Mouse (Mus musculus) left cerebral cortex, postnatal 10 days (tissue): Measurements from ENCODE around the gene Tmem238l. TPM values are rescaled to one million over a fixed set of nuclear protein-coding genes. Genes with fewer than 3 reads are reported as not detected.
A peak's percentile ranks its signal among the peaks of the same experiment; 100 is the strongest.

Experiments used
- DNase-seq, 2 experiments: peaks; one replicate each; pipeline ENCODE4 v3.0.0; 2021 to 2022; ENCODE audit warnings: low spot score in 2 of 2, mixed read lengths in 1 of 2; ENCODE audit errors: extremely low spot score in 1 of 2
- intact Hi-C: fragments of 180-260 bp; cut with DNase I; formaldehyde crosslinking; loops from one replicate; pipeline ENCODE4 v1.15.1; 2025
- total RNA-seq, 2 experiments: library from RNA; stranded (reverse); gene quantifications; 2 replicates each; pipeline ENCODE4 v1.2.3; 2021

Tmem238l gene
- total RNA-seq, 2 experiments from 2014 or later: not detected

DNA sequence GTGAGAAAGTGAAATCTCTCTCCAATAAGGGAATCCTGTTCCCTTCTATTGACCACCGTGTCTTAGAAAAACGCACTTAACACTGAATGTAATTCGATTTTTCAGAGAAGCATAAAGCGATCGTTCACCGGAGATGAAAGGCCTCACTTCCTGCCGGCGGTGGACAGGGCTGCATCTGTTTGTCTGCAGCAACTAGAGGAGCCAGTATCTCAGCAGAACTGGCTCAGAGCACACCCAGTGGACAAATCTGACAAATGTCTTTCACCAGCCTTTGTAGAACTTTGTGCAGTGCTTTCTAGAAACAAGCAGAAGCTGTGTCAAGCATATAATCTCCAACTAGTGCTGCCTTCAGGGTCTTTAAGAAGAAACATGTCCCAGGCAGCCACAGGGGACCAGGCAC is 54.0 kb downstream of the Tmem238l start:
- intact Hi-C loops: no loop called here
- DNase-seq: peak in 1 of 2 experiments; percentile 43

DNA sequence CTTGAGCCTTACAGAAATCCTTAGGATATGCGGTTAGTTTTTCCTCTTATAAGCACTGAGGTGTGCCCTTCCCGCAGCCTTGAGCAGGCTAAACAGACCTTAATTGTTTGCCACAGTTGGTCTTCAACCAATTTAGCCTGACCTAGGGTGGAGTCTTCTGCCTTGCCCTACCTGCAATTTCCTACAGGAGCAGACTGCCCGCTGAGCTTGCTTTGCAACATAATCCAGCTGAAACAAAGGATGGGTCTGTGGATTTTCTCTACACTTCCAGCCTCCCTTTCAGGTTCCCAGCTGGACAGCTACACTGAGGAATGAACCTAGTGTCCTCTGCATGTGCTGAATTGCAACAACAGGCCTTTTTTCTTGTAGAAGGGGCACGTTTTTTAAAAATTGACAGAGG is 55.2 kb downstream of the Tmem238l start:
- intact Hi-C loops: no loop called here
- DNase-seq: no peak

Other genes starting within 250 kb of the Tmem238l start
- under 1 TPM; 0.18 to 0.51 TPM for gene Pirt, start 44.7 kb upstream of the Tmem238l start, total RNA-seq
- gene Tmem220, start 68.5 kb downstream of the Tmem238l start, total RNA-seq: under 1 TPM; 0.43 to 0.51 TPM
- 10 to 100 TPM; 23.0 to 26.1 TPM for gene Adprm, start 96.0 kb downstream of the Tmem238l start, total RNA-seq
- 1 to 10 TPM; 8.3 to 8.9 TPM for gene Sco1, start 96.0 kb downstream of the Tmem238l start, total RNA-seq
- 1 to 10 TPM; 3.3 TPM for gene Myh3, start 121.7 kb downstream of the Tmem238l start, total RNA-seq
- gene Myh2, start 214.4 kb downstream of the Tmem238l start, total RNA-seq: under 1 TPM; 0.58 to 0.59 TPM
- under 1 TPM; 0.32 to 0.45 TPM for gene Myh1, start 243.4 kb downstream of the Tmem238l start, total RNA-seq